Mouse (Mus musculus): ENCODE measurements around the gene 4930452B06Rik. TPM values are rescaled to one million over a fixed set of nuclear protein-coding genes. Genes with fewer than 3 reads are reported as not detected.

4930452B06Rik gene
- total RNA-seq (2023; ENCODE audit: inconsistent age) = not detected in 4 replicates

GRCm38 (mm10) chr14:8665636-8666411 lies at the start of gene 4930452B06Rik:
Gene 4930452B06Rik (minus strand): TSS chr14:8666240.

